Mouse (Mus musculus): ENCODE data around the gene Fut1. TPM values are rescaled to one million over a fixed set of nuclear protein-coding genes. Genes with fewer than 3 reads are reported as not detected.

The Fut1 gene
- polyA plus RNA-seq (2012), result not detected in 2 replicates

GRCm38 (mm10) chr7:45617042-45617695 is at the start of gene Fut1:
Gene Fut1, plus strand, starts transcription at chr7:45617289.
- no peak for TF ChIP-seq GATA1 (IDR thresholded peaks at IDR 0.05; ENCODE audit: low read length)

- TF ChIP-seq GATA1 (IDR thresholded peaks at IDR 0.05; ENCODE audit: low read length), result no peak
Measured at GRCm38 (mm10) chr7:45567780-45568516, 49.1 kb upstream of the Fut1 start.

GRCm38 (mm10) chr7:45568601-45569473 is 48.3 kb upstream of the Fut1 start:
- peak; percentile 60 for TF ChIP-seq GATA1 (IDR thresholded peaks at IDR 0.05; ENCODE audit: low read length)

GRCm38 (mm10) chr7:45570103-45570741 is 46.9 kb upstream of the Fut1 start, which contains the start of gene Bcat2:
Gene Bcat2, plus strand, starts transcription at chr7:45570153.
- no peak for TF ChIP-seq GATA1 (IDR thresholded peaks at IDR 0.05; ENCODE audit: low read length)

GRCm38 (mm10) chr7:45571966-45572365 is 45.1 kb upstream of the Fut1 start:
- no peak for TF ChIP-seq GATA1 (IDR thresholded peaks at IDR 0.05; ENCODE audit: low read length)

GRCm38 (mm10) chr7:45573954-45574353 is 43.1 kb upstream of the Fut1 start:
- TF ChIP-seq GATA1 (IDR thresholded peaks at IDR 0.05; ENCODE audit: low read length), result no peak

GRCm38 (mm10) chr7:45574472-45575379 is 42.4 kb upstream of the Fut1 start:
- TF ChIP-seq GATA1 (IDR thresholded peaks at IDR 0.05; ENCODE audit: low read length), result no peak

GRCm38 (mm10) chr7:45585923-45586322 is 31.2 kb upstream of the Fut1 start:
- no peak for TF ChIP-seq GATA1 (IDR thresholded peaks at IDR 0.05; ENCODE audit: low read length)

GRCm38 (mm10) chr7:45587631-45588592 is 29.2 kb upstream of the Fut1 start:
- TF ChIP-seq GATA1 (IDR thresholded peaks at IDR 0.05; ENCODE audit: low read length), result no peak

GRCm38 (mm10) chr7:45589173-45589572 is 27.9 kb upstream of the Fut1 start:
- no peak for TF ChIP-seq GATA1 (IDR thresholded peaks at IDR 0.05; ENCODE audit: low read length)

- no peak for TF ChIP-seq GATA1 (IDR thresholded peaks at IDR 0.05; ENCODE audit: low read length)
Measured at GRCm38 (mm10) chr7:45589898-45590297, 27.2 kb upstream of the Fut1 start.

GRCm38 (mm10) chr7:45590874-45591273 is 26.2 kb upstream of the Fut1 start:
- TF ChIP-seq GATA1 (IDR thresholded peaks at IDR 0.05; ENCODE audit: low read length), result no peak

GRCm38 (mm10) chr7:45591880-45592279 is 25.2 kb upstream of the Fut1 start:
- TF ChIP-seq GATA1 (IDR thresholded peaks at IDR 0.05; ENCODE audit: low read length), result no peak
